Comparison of ENCODE assay signal across 17 mouse cellular contexts in the genomic region with DNA sequence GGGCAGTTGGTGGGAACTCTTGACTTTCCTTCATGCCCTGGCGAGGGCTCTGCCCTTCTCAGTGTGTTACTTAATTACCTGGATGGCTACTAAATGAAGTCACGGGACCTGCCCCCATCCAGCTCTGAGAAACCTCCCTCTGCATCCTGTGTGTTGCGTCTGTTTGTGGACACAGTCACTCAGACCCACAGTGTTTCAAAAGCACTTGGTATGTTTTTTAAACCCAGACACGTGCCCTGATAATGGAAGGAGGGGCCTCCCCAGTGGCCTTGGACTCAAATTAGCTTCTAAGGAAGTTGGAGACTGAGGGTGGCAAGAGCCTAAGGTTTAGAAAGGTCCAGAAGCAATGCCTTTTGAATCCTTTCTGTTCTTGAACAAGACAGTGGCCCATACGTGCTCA. TPM values are rescaled to one million over a fixed set of nuclear protein-coding genes. Genes with fewer than 3 reads are reported as not detected.
DNase-seq lines count a peak whose midpoint lies in the region; ATAC-seq and TF ChIP-seq lines count a peak whose summit lies in the region.
"Had no signal": no experiment of that assay in that cellular context is flagged by ENCODE, and none has a peak within 500 bp of the region (broad histone marks: within the 10 kb centered on the region; RNA-seq: fewer than 3 reads in every experiment).

No protein-coding gene starts in this region.

- 42% methylated on average over 5 of the region's 5 CpGs for WGBS in lung, postnatal 0 days
- WGBS in stomach, postnatal 0 days = 65% methylated on average over 5 of the region's 5 CpGs

- H3K4me1 ChIP-seq in lung, postnatal 0 days (ENCODE audit: insufficient read depth, low read depth, low read length) = no peaks in the 10 kb centered on the region
- no peaks in the 10 kb centered on the region for H3K4me1 ChIP-seq in stomach, postnatal 0 days (replicated peaks; ENCODE audit: control insufficient read depth, insufficient read depth)
- H3K4me1 ChIP-seq: forebrain, embryonic 15.5 days; midbrain, embryonic 15.5 days had no signal

- peak; percentile 54 for DNase-seq in lung, postnatal 0 days (ENCODE audit: low spot score)
- DNase-seq in lung, postnatal 14 days = no peak
- DNase-seq in induced T-regulatory cell, adult 2 months (ENCODE audit: low read depth) = peak; percentile 75
- DNase-seq in lung, postnatal 10 days = peak; percentile 28
- no peak for DNase-seq in stomach, postnatal 0 days (ENCODE audit: low spot score)
- DNase-seq in layer of hippocampus, adult 9-10 months (ENCODE audit: low spot score) = no peak
- DNase-seq in B cell, adult 2 months = no peak
- no peak for DNase-seq in left cerebral cortex, adult 9 months (ENCODE audit: low spot score in 2 of 2)
- DNase-seq: gastrocnemius, postnatal 10 days; layer of hippocampus, adult 9-11 months; lung, embryonic 14.5 days had no signal

- no peak for TF ChIP-seq EP300 in lung, postnatal 0 days (IDR thresholded peaks at IDR 0.05)
- no peak for TF ChIP-seq EP300 in stomach, postnatal 0 days (optimal IDR thresholded peaks at IDR 0.05)

- ATAC-seq in lung, postnatal 0 days = peak; percentile 77
- 0 out of 2 replicates have a peak, but pooled peaks have one; percentile 38 for ATAC-seq in stomach, postnatal 0 days (ENCODE audit: low FRiP score, low TSS enrichment)
- ATAC-seq: forebrain, embryonic 15.5 days; midbrain, embryonic 15.5 days had no signal

- TF ChIP-seq CTCF in lung, postnatal 0 days (IDR thresholded peaks at IDR 0.05) = no peak
- no peak for TF ChIP-seq CTCF in stomach, postnatal 0 days (IDR thresholded peaks at IDR 0.05; ENCODE audit: low read depth)

- no peak overlapping the region for H3K27ac ChIP-seq in lung, postnatal 0 days (ENCODE audit: low read length)
- no peak overlapping the region for H3K27ac ChIP-seq in stomach, postnatal 0 days (replicated peaks)
- H3K27ac ChIP-seq: forebrain, embryonic 15.5 days; hindbrain, embryonic 13.5 days; limb, embryonic 12.5 days; midbrain, embryonic 15.5 days had no signal

- H3K36me3 ChIP-seq in lung, postnatal 0 days (ENCODE audit: insufficient read depth, low read length) = peaks cover 12% of the 10 kb centered on the region; the same call in 1 of the 2 replicates
- H3K36me3 ChIP-seq in stomach, postnatal 0 days (ENCODE audit: control insufficient read depth, insufficient read depth, low read length) = no peaks in the 10 kb centered on the region
- H3K36me3 ChIP-seq: forebrain, embryonic 15.5 days; G1E; hindbrain, embryonic 13.5 days; midbrain, embryonic 15.5 days had no signal

- H3K9me3 ChIP-seq in lung, postnatal 0 days (ENCODE audit: low read length) = no peaks in the 10 kb centered on the region
- H3K9me3 ChIP-seq in stomach, postnatal 0 days (ENCODE audit: control insufficient read depth, low read length) = no peaks in the 10 kb centered on the region
- H3K9me3 ChIP-seq: forebrain, embryonic 15.5 days; G1E; heart, embryonic 12.5 days; hindbrain, embryonic 13.5 days; limb, embryonic 12.5 days; midbrain, embryonic 15.5 days had no signal

- no peak overlapping the region for H3K4me2 ChIP-seq in lung, postnatal 0 days (replicated peaks; ENCODE audit: low read depth, low read length)
- H3K4me2 ChIP-seq in stomach, postnatal 0 days (replicated peaks; ENCODE audit: low read depth) = no peak overlapping the region
- H3K4me2 ChIP-seq: forebrain, embryonic 15.5 days; heart, embryonic 12.5 days; hindbrain, embryonic 13.5 days; limb, embryonic 12.5 days; lung, embryonic 14.5 days; midbrain, embryonic 15.5 days had no signal

- no peak overlapping the region for H3K4me3 ChIP-seq in lung, postnatal 0 days (ENCODE audit: low read depth, low read length)
- no peak overlapping the region for H3K4me3 ChIP-seq in stomach, postnatal 0 days (ENCODE audit: low read depth, low read length)
- H3K4me3 ChIP-seq: forebrain, embryonic 15.5 days; heart, embryonic 12.5 days; hindbrain, embryonic 13.5 days; limb, embryonic 12.5 days; midbrain, embryonic 15.5 days had no signal

- no peak overlapping the region for H3K9ac ChIP-seq in lung, postnatal 0 days (replicated peaks; ENCODE audit: low read depth)
- H3K9ac ChIP-seq in stomach, postnatal 0 days (ENCODE audit: low read length) = no peak overlapping the region
- H3K9ac ChIP-seq: forebrain, embryonic 15.5 days; hindbrain, embryonic 13.5 days; limb, embryonic 12.5 days; lung, embryonic 14.5 days; midbrain, embryonic 15.5 days had no signal

- no peaks in the 10 kb centered on the region for H3K27me3 ChIP-seq in lung, postnatal 0 days (replicated peaks; ENCODE audit: insufficient read depth, low read length)
- no peaks in the 10 kb centered on the region for H3K27me3 ChIP-seq in stomach, postnatal 0 days (ENCODE audit: control insufficient read depth, insufficient read depth, low read length)
- H3K27me3 ChIP-seq: forebrain, embryonic 15.5 days; heart, embryonic 12.5 days; limb, embryonic 12.5 days; midbrain, embryonic 15.5 days had no signal

RNA-seq across cellular contexts. Expression of a gene that starts 9.9 kb away (rescaled TPM):
- polyA plus RNA-seq in lung, postnatal 0 days (2015; fragmentation: Nextera tagmentation; extraction: Ambion mirVana) = 10.6 and 10.9 TPM in 2 replicates
- 14.1 and 18.5 TPM in 2 replicates for polyA plus RNA-seq in stomach, postnatal 0 days (2015; fragmentation: Nextera tagmentation; extraction: Ambion mirVana)

RNA-seq across cellular contexts. Expression of a gene that starts 50.1 kb away (rescaled TPM):
- polyA plus RNA-seq in lung, postnatal 0 days (2015; fragmentation: Nextera tagmentation; extraction: Ambion mirVana) = 121 and 134 TPM in 2 replicates
- 168 and 177 TPM in 2 replicates for polyA plus RNA-seq in stomach, postnatal 0 days (2015; fragmentation: Nextera tagmentation; extraction: Ambion mirVana)

Comparison
In these comparisons a context has a peak if more than half of its experiments do, and no peak if none do; other contexts are left out.
1. DNase-seq: peak in lung, postnatal 0 days (single experiment), induced T-regulatory cell, adult 2 months (single experiment) and lung, postnatal 10 days (single experiment); none in lung, postnatal 14 days (single experiment), stomach, postnatal 0 days (single experiment), layer of hippocampus, adult 9-10 months (single experiment), B cell, adult 2 months (0 of 2) and left cerebral cortex, adult 9 months (0 of 2).